Mouse (Mus musculus): ENCODE measurements around the gene Dmac1. TPM values are rescaled to one million over a fixed set of nuclear protein-coding genes. Genes with fewer than 3 reads are reported as not detected.

Gene Dmac1
- 59.6 and 84.3 TPM in 2 replicates for total RNA-seq (2014; fragmentation: Nextera tagmentation)
- 101 and 103 TPM in 2 replicates for total RNA-seq (2017)
- polyA plus RNA-seq (2012) = 141 and 162 TPM in 2 replicates

GRCm38 (mm10) chr4:75278197-75279175 lies at the start of gene Dmac1:
Gene Dmac1, minus strand, starts transcription at chr4:75278305.
- TF ChIP-seq CTCF (IDR thresholded peaks at IDR 0.05; ENCODE audit: low read depth, low read length) (no peak), POLR2AphosphoS5 (IDR thresholded peaks at IDR 0.05; ENCODE audit: insufficient replicate concordance, low read depth, low read length) (no peak), GATA2 (IDR thresholded peaks at IDR 0.05; ENCODE audit: borderline replicate concordance, low read depth, low read length) (no peak), TAL1 (conservative IDR thresholded peaks at IDR 0.05; ENCODE audit: low read depth, low read length) (no peak)
- peak; percentile 92 for ATAC-seq (ENCODE audit: extremely low read depth, insufficient number of reproducible peaks, low FRiP score, poor library complexity, severe bottlenecking)
- Histone ChIP-seq H3K4me3 (ENCODE audit: low read depth, low read length) (peak within 1 kb of the TSS; percentile 84), H3K27me3 (ENCODE audit: insufficient read depth, low read length) (no peaks in the 10 kb centered on the region), H3K36me3 (replicated peaks) (peaks cover 9% of the 10 kb centered on the region), H3K9me3 (replicated peaks) (no peaks in the 10 kb centered on the region), H3K4me1 (ENCODE audit: insufficient read depth, low read depth, low read length) (peaks cover 13% of the 10 kb centered on the region)
- DNase-seq (ENCODE audit: low spot score) = peak; percentile 44

- H3K4me3 ChIP-seq (ENCODE audit: low read depth, low read length) = no peak overlapping the region
- H3K27me3 ChIP-seq (ENCODE audit: insufficient read depth, low read length) = no peaks in the 10 kb centered on the region; the same call in 1 of the 2 replicates
- no peaks in the 10 kb centered on the region for H3K36me3 ChIP-seq (replicated peaks)
- no peaks in the 10 kb centered on the region for H3K9me3 ChIP-seq (replicated peaks)
- TF ChIP-seq POLR2AphosphoS5 (IDR thresholded peaks at IDR 0.05; ENCODE audit: insufficient replicate concordance, low read depth, low read length) (no peak), TAL1 (conservative IDR thresholded peaks at IDR 0.05; ENCODE audit: low read depth, low read length) (no peak), CTCF (IDR thresholded peaks at IDR 0.05; ENCODE audit: low read depth, low read length) (no peak), GATA1 (IDR thresholded peaks at IDR 0.05; ENCODE audit: borderline replicate concordance, low read length) (no peak), GATA2 (IDR thresholded peaks at IDR 0.05; ENCODE audit: borderline replicate concordance, low read depth, low read length) (no peak)
- ATAC-seq (ENCODE audit: extremely low read depth, insufficient number of reproducible peaks, low FRiP score, poor library complexity, severe bottlenecking) = no peak
- H3K4me1 ChIP-seq (ENCODE audit: insufficient read depth, low read depth, low read length) = peaks cover 14% of the 10 kb centered on the region
- no peak for DNase-seq (ENCODE audit: low spot score)
These were observed 37.3 kb upstream of the Dmac1 start for GRCm38 (mm10) chr4:75315431-75315830.

GRCm38 (mm10) chr4:75315007-75315406 lies 36.9 kb upstream of the Dmac1 start:
- no peak for DNase-seq (ENCODE audit: low spot score)
- no peak for ATAC-seq (ENCODE audit: extremely low read depth, insufficient number of reproducible peaks, low FRiP score, poor library complexity, severe bottlenecking)
- TF ChIP-seq GATA2 (IDR thresholded peaks at IDR 0.05; ENCODE audit: borderline replicate concordance, low read depth, low read length) (no peak), GATA1 (IDR thresholded peaks at IDR 0.05; ENCODE audit: borderline replicate concordance, low read length) (no peak), TAL1 (conservative IDR thresholded peaks at IDR 0.05; ENCODE audit: low read depth, low read length) (no peak)

DNA sequence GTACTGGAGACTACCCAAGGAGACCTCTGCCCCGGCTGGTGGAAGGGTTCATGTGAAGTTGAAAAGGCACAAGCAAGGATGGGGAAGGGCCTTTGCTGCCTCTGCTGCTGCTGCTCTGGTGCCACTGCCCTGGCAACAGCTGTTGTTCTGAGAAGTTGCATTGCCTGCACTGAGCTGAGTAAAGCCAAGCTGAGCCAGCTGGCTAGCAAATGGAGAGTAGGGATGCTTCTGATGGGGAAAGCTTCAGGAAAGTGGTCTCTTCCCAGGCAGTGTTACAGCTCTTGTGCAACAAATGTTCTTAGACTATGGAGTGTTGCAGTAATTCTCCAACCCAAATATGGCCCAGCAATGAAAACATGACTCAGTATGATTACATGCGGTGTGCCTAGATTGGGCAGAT lies 33.8 kb upstream of the Dmac1 start:
- DNase-seq (ENCODE audit: low spot score) (no peak), ATAC-seq (ENCODE audit: extremely low read depth, insufficient number of reproducible peaks, low FRiP score, poor library complexity, severe bottlenecking) (no peak)
- Histone ChIP-seq H3K4me1 (ENCODE audit: insufficient read depth, low read depth, low read length) (peaks cover 18% of the 10 kb centered on the region), H3K36me3 (replicated peaks) (no peaks in the 10 kb centered on the region), H3K27me3 (ENCODE audit: insufficient read depth, low read length) (no peaks in the 10 kb centered on the region; the same call in 1 of the 2 replicates), H3K4me3 (ENCODE audit: low read depth, low read length) (no peak overlapping the region), H3K9me3 (replicated peaks) (no peaks in the 10 kb centered on the region)
- no peak for TF ChIP-seq TAL1 (conservative IDR thresholded peaks at IDR 0.05; ENCODE audit: low read depth, low read length)
- no peak for TF ChIP-seq GATA2 (IDR thresholded peaks at IDR 0.05; ENCODE audit: borderline replicate concordance, low read depth, low read length)
- no peak for TF ChIP-seq GATA1 (IDR thresholded peaks at IDR 0.05; ENCODE audit: borderline replicate concordance, low read length)
- TF ChIP-seq POLR2AphosphoS5 (IDR thresholded peaks at IDR 0.05; ENCODE audit: insufficient replicate concordance, low read depth, low read length) = no peak
- no peak for TF ChIP-seq CTCF (IDR thresholded peaks at IDR 0.05; ENCODE audit: low read depth, low read length)

More at GRCm38 (mm10) chr4:75315007-75315406, 36.9 kb upstream of the Dmac1 start:
- Histone ChIP-seq H3K27me3 (ENCODE audit: insufficient read depth, low read length) (no peaks in the 10 kb centered on the region; the same call in 1 of the 2 replicates), H3K9me3 (replicated peaks) (no peaks in the 10 kb centered on the region), H3K4me3 (ENCODE audit: low read depth, low read length) (no peak overlapping the region), H3K4me1 (ENCODE audit: insufficient read depth, low read depth, low read length) (peaks cover 18% of the 10 kb centered on the region), H3K36me3 (replicated peaks) (no peaks in the 10 kb centered on the region)

- Histone ChIP-seq H3K9me3 (replicated peaks) (no peaks in the 10 kb centered on the region), H3K27me3 (ENCODE audit: insufficient read depth, low read length) (no peaks in the 10 kb centered on the region; the same call in 1 of the 2 replicates), H3K4me1 (ENCODE audit: insufficient read depth, low read depth, low read length) (peaks cover 18% of the 10 kb centered on the region), H3K4me3 (ENCODE audit: low read depth, low read length) (no peak overlapping the region), H3K36me3 (replicated peaks) (no peaks in the 10 kb centered on the region)
- ATAC-seq (ENCODE audit: extremely low read depth, insufficient number of reproducible peaks, low FRiP score, poor library complexity, severe bottlenecking) (no peak), DNase-seq (ENCODE audit: low spot score) (no peak)
- no peak for TF ChIP-seq POLR2AphosphoS5 (IDR thresholded peaks at IDR 0.05; ENCODE audit: insufficient replicate concordance, low read depth, low read length)
- TF ChIP-seq CTCF (IDR thresholded peaks at IDR 0.05; ENCODE audit: low read depth, low read length) = no peak
- TF ChIP-seq TAL1 (conservative IDR thresholded peaks at IDR 0.05; ENCODE audit: low read depth, low read length) = no peak
- TF ChIP-seq GATA1 (IDR thresholded peaks at IDR 0.05; ENCODE audit: borderline replicate concordance, low read length) = no peak
- TF ChIP-seq GATA2 (IDR thresholded peaks at IDR 0.05; ENCODE audit: borderline replicate concordance, low read depth, low read length) = no peak
These were observed 33.2 kb upstream of the Dmac1 start for GRCm38 (mm10) chr4:75311305-75311704.
